Mouse (Mus musculus) spleen, postnatal 10 days (tissue): ENCODE measurements around the gene Gm10563.
A peak's percentile ranks its signal among the peaks of the same experiment; 100 is the strongest.
"Not testable (repeated sequence)": the region's sequence is repeated elsewhere in the genome, so short reads cannot be mapped to it uniquely, and the experiment has no call there.

Experiments used
- DNase-seq, 2 experiments: peaks; one replicate each; pipeline ENCODE4 v3.0.0; 2021 to 2022; ENCODE audit warnings: low spot score in 2 of 2

Gm10563 gene

GRCm38 (mm10) chr4:155598536-155598935 is 46.7 kb downstream of the Gm10563 start:
- no peak for DNase-seq

- no peak for DNase-seq
Measured at GRCm38 (mm10) chr4:155596606-155597005, 48.6 kb downstream of the Gm10563 start.

- DNase-seq, result no peak
Measured at GRCm38 (mm10) chr4:155595777-155596176, 49.4 kb downstream of the Gm10563 start.

GRCm38 (mm10) chr4:155593780-155594179 is 51.4 kb downstream of the Gm10563 start:
- no peak for DNase-seq

- no peak for DNase-seq
Measured at GRCm38 (mm10) chr4:155591012-155591719, 54.0 kb downstream of the Gm10563 start.

GRCm38 (mm10) chr4:155589356-155589755 is 55.9 kb downstream of the Gm10563 start:
- no peak for DNase-seq

- DNase-seq, result no peak
Measured at GRCm38 (mm10) chr4:155582279-155582905, 62.8 kb downstream of the Gm10563 start.

- DNase-seq, result peak; percentile 52 to 71
Measured at GRCm38 (mm10) chr4:155580420-155580819, 64.8 kb downstream of the Gm10563 start.

GRCm38 (mm10) chr4:155578336-155579125 is 66.7 kb downstream of the Gm10563 start:
- no peak for DNase-seq

- no peak for DNase-seq
Measured at GRCm38 (mm10) chr4:155577741-155578140, 67.5 kb downstream of the Gm10563 start.

GRCm38 (mm10) chr4:155577132-155577531 is 68.1 kb downstream of the Gm10563 start:
- no peak for DNase-seq

- DNase-seq, result no peak
Measured at GRCm38 (mm10) chr4:155575521-155575920, 69.7 kb downstream of the Gm10563 start.

GRCm38 (mm10) chr4:155574931-155575330 is 70.3 kb downstream of the Gm10563 start:
- no peak for DNase-seq

- no peak for DNase-seq
Measured at GRCm38 (mm10) chr4:155573876-155574275, 71.3 kb downstream of the Gm10563 start.

GRCm38 (mm10) chr4:155573155-155573554 is 72.1 kb downstream of the Gm10563 start:
- DNase-seq, result no peak

GRCm38 (mm10) chr4:155571442-155571841 is 73.8 kb downstream of the Gm10563 start:
- DNase-seq, result no peak

GRCm38 (mm10) chr4:155570315-155570714 is 74.9 kb downstream of the Gm10563 start:
- not testable (repeated sequence) for DNase-seq

- DNase-seq, result no peak
Measured at GRCm38 (mm10) chr4:155569818-155570217, 75.4 kb downstream of the Gm10563 start.

GRCm38 (mm10) chr4:155568632-155569370 is 76.4 kb downstream of the Gm10563 start:
- DNase-seq, result no peak

GRCm38 (mm10) chr4:155568170-155568569 is 77.0 kb downstream of the Gm10563 start:
- DNase-seq, result peak in 1 of 2 experiments; percentile 43

GRCm38 (mm10) chr4:155566555-155566954 is 78.7 kb downstream of the Gm10563 start:
- no peak for DNase-seq
